Mouse (Mus musculus) lung, adult 2 months (tissue): ENCODE measurements around the gene Snai3.

Source experiments
- CTCF ChIP-seq: fragments of 200-500 bp; IDR thresholded peaks from 2 replicates; pipeline ENCODE4 v1.5.1; 2011; ENCODE audit warnings: mild to moderate bottlenecking, low read length, control low read depth; ENCODE audit not compliant: insufficient read depth
- POLR2A ChIP-seq: fragments of 200-500 bp; IDR thresholded peaks from 2 replicates; pipeline ENCODE4 v1.6.1; 2011; ENCODE audit warnings: low read depth, mild to moderate bottlenecking, control low read depth, low read length, borderline replicate concordance; ENCODE audit errors: extremely low read depth

GRCm38 (mm10) chr8:122442781-122443180 is 17.8 kb downstream of the Snai3 start:
- no peak for TF ChIP-seq POLR2A
- TF ChIP-seq CTCF: no peak
